Mouse (Mus musculus): ENCODE data around the gene Vmn1r168. TPM values are rescaled to one million over a fixed set of nuclear protein-coding genes. Genes with fewer than 3 reads are reported as not detected.
"Not testable (repeated sequence)": the region's sequence is repeated elsewhere in the genome, so short reads cannot be mapped to it uniquely, and the experiment has no call there.

Gene Vmn1r168
- not detected for total RNA-seq (2021)
- long read RNA-seq, experiment 1: 0 reads
- long read RNA-seq, experiment 2: 0 reads

DNA sequence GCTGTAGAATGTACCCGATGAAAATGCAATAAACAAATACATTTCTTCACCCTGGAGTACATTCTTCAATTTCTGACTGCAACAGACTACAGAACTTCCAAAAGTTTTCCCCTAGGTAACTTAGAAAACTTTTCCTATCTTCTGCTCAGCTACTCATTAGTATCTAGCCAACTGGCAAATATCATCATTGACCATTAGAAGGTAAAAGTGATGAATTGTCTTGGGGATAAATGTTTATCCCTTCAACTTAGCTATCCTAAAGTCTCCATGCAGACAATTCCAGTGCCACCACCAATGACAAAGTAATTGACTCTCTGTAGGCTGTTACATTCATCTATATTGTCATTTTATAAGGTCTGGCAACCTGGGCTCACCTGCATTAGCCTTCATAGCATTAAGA, at the start of gene Vmn1r168:
Gene Vmn1r168 (plus strand): TSS at position 301 of the 400 bp plus-strand sequence.
- DNase-seq (ENCODE audit: low spot score in 2 of 2); intact Hi-C loops (cut with DNase I): not testable (repeated sequence)

- intact Hi-C loops (cut with DNase I); DNase-seq (ENCODE audit: low spot score in 2 of 2): not testable (repeated sequence)
Measured at GRCm38 (mm10) chr7:23507106-23507505, 32.4 kb upstream of the Vmn1r168 start, which contains the start of gene Vmn1r167. Gene Vmn1r167 (minus strand): TSS chr7:23507206.

GRCm38 (mm10) chr7:23575226-23575625, 35.7 kb downstream of the Vmn1r168 start, which contains the start of gene Vmn1r169:
Gene Vmn1r169 (plus strand): TSS chr7:23575526.
- DNase-seq (ENCODE audit: low spot score in 2 of 2); intact Hi-C loops (cut with DNase I): not testable (repeated sequence)

Other genes with a start within 250 kb of the Vmn1r168 start
- not detected for gene Nlrp4e, start 238.5 kb upstream of the Vmn1r168 start, total RNA-seq (2021)
- not detected for gene Nlrp5, start 153.8 kb upstream of the Vmn1r168 start, total RNA-seq (2021)
- not detected for gene Vmn1r167, start 32.5 kb upstream of the Vmn1r168 start, total RNA-seq (2021)
- gene Vmn1r169, start 35.8 kb downstream of the Vmn1r168 start, total RNA-seq (2021): not detected
- gene Vmn1r170, start 66.4 kb downstream of the Vmn1r168 start, total RNA-seq (2021): not detected
- gene Vmn1r171, start 91.0 kb downstream of the Vmn1r168 start, total RNA-seq (2021): not detected
- gene Vmn1r172, start 118.6 kb downstream of the Vmn1r168 start, total RNA-seq (2021): not detected
- not detected for gene Vmn1r173, start 161.0 kb downstream of the Vmn1r168 start, total RNA-seq (2021)
- gene Vmn1r174, start 212.5 kb downstream of the Vmn1r168 start, total RNA-seq (2021): not detected